Mouse (Mus musculus): Measurements from ENCODE around the gene Aldh1l1. TPM values are rescaled to one million over a fixed set of nuclear protein-coding genes. Genes with fewer than 3 reads are reported as not detected.

Gene Aldh1l1
- polyA plus RNA-seq, 1 experiment from 2014 or later, result 101 TPM

- Histone ChIP-seq H3K4me3 (ENCODE audit: low read length) (no peak overlapping the region), H3K4me2 (ENCODE audit: low read length) (no peak overlapping the region), H3K9me3 (ENCODE audit: control insufficient read depth, low read length) (no peaks in the 10 kb centered on the region), H3K9ac (ENCODE audit: low read depth, low read length) (no peak overlapping the region), H3K27ac (ENCODE audit: low read depth, low read length) (no peak overlapping the region), H3K36me3 (ENCODE audit: control insufficient read depth, insufficient read depth, low read length) (no peaks in the 10 kb centered on the region), H3K27me3 (replicated peaks; ENCODE audit: control insufficient read depth, insufficient read depth, low read length) (no peaks in the 10 kb centered on the region), H3K4me1 (ENCODE audit: control insufficient read depth, insufficient read depth, low read depth, low read length) (peaks cover 6% of the 10 kb centered on the region)
- ATAC-seq, result no peak
- WGBS, result 78% methylated on average over 3 of the region's 3 CpGs
Measured at GRCm38 (mm10) chr6:90494155-90494554, 7.9 kb downstream of the Aldh1l1 start.

DNA sequence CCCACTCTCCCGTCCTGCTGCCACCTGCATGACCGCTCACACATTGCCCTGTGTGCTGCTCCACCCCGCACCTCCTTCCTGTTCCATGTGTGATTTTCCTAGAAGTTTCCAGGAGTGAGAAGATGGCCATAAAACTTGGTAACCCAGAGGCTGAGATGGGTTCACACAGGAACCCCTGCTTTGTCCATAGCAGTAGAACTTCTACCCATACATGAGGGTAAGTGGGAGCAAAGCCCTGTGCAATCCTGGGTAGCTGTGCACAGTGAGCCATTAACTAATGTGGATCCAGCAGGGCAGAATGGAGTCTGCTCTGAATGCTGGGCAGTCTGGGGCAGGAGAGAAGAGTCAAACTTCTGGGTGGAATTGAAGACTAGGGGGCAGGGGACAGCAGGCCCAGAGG is 8.3 kb downstream of the Aldh1l1 start:
- Histone ChIP-seq H3K9me3 (ENCODE audit: control insufficient read depth, low read length) (no peaks in the 10 kb centered on the region), H3K9ac (ENCODE audit: low read depth, low read length) (no peak overlapping the region), H3K27me3 (replicated peaks; ENCODE audit: control insufficient read depth, insufficient read depth, low read length) (no peaks in the 10 kb centered on the region), H3K4me1 (ENCODE audit: control insufficient read depth, insufficient read depth, low read depth, low read length) (peaks cover 6% of the 10 kb centered on the region), H3K4me3 (ENCODE audit: low read length) (no peak overlapping the region), H3K4me2 (ENCODE audit: low read length) (no peak overlapping the region), H3K27ac (ENCODE audit: low read depth, low read length) (no peak overlapping the region; the same call in 1 of the 2 replicates), H3K36me3 (ENCODE audit: control insufficient read depth, insufficient read depth, low read length) (no peaks in the 10 kb centered on the region)
- WGBS, result 87% methylated on average over 3 of the region's 3 CpGs
- no peak for ATAC-seq

GRCm38 (mm10) chr6:90495282-90495912 is 9.2 kb downstream of the Aldh1l1 start:
- Histone ChIP-seq H3K9me3 (ENCODE audit: control insufficient read depth, low read length) (no peaks in the 10 kb centered on the region), H3K27me3 (replicated peaks; ENCODE audit: control insufficient read depth, insufficient read depth, low read length) (no peaks in the 10 kb centered on the region), H3K9ac (ENCODE audit: low read depth, low read length) (no peak overlapping the region), H3K4me1 (ENCODE audit: control insufficient read depth, insufficient read depth, low read depth, low read length) (peaks cover 6% of the 10 kb centered on the region), H3K27ac (ENCODE audit: low read depth, low read length) (no peak overlapping the region; the same call in 1 of the 2 replicates), H3K4me2 (ENCODE audit: low read length) (no peak overlapping the region), H3K4me3 (ENCODE audit: low read length) (no peak overlapping the region), H3K36me3 (ENCODE audit: control insufficient read depth, insufficient read depth, low read length) (no peaks in the 10 kb centered on the region)
- ATAC-seq, result peak; percentile 94
- WGBS, result 38% methylated on average over 6 of the region's 7 CpGs

DNA sequence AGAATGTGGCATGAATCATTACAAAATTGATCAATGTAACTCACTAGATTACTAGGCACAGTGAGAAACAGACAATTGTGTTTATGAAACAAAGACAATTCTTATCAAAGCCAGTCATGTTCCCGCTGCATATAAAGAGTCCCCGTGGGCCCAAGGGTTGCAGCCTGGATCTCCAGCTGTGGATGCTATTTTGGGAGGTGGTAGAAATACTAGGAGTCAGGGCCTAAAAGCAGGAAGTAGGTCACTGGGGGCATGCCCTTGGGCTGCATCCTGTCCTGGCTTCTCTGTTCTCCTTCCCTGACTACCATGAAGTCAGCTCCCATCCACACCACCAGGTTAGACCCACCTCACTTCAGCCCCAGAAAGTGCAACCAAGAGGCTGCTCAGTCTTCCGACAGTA is 10.0 kb downstream of the Aldh1l1 start:
- Histone ChIP-seq H3K9me3 (ENCODE audit: control insufficient read depth, low read length) (no peaks in the 10 kb centered on the region), H3K4me1 (ENCODE audit: control insufficient read depth, insufficient read depth, low read depth, low read length) (peaks cover under 1% of the 10 kb centered on the region), H3K4me3 (ENCODE audit: low read length) (no peak overlapping the region), H3K27me3 (replicated peaks; ENCODE audit: control insufficient read depth, insufficient read depth, low read length) (no peaks in the 10 kb centered on the region), H3K27ac (ENCODE audit: low read depth, low read length) (0 out of 2 replicates have a peak overlapping the region, but pooled peaks have one; percentile 13), H3K4me2 (ENCODE audit: low read length) (no peak overlapping the region), H3K9ac (ENCODE audit: low read depth, low read length) (no peak overlapping the region), H3K36me3 (ENCODE audit: control insufficient read depth, insufficient read depth, low read length) (no peaks in the 10 kb centered on the region)
- 59% methylated on average over 3 of the region's 3 CpGs for WGBS
- ATAC-seq, result no peak

GRCm38 (mm10) chr6:90499509-90499908 is 13.3 kb downstream of the Aldh1l1 start:
- Histone ChIP-seq H3K9me3 (ENCODE audit: control insufficient read depth, low read length) (no peaks in the 10 kb centered on the region), H3K27me3 (replicated peaks; ENCODE audit: control insufficient read depth, insufficient read depth, low read length) (no peaks in the 10 kb centered on the region), H3K36me3 (ENCODE audit: control insufficient read depth, insufficient read depth, low read length) (no peaks in the 10 kb centered on the region), H3K4me2 (ENCODE audit: low read length) (no peak overlapping the region), H3K27ac (ENCODE audit: low read depth, low read length) (no peak overlapping the region), H3K4me1 (ENCODE audit: control insufficient read depth, insufficient read depth, low read depth, low read length) (no peaks in the 10 kb centered on the region), H3K4me3 (ENCODE audit: low read length) (no peak overlapping the region), H3K9ac (ENCODE audit: low read depth, low read length) (no peak overlapping the region)
- no peak for ATAC-seq
- 76% methylated on average over 4 of the region's 4 CpGs for WGBS

DNA sequence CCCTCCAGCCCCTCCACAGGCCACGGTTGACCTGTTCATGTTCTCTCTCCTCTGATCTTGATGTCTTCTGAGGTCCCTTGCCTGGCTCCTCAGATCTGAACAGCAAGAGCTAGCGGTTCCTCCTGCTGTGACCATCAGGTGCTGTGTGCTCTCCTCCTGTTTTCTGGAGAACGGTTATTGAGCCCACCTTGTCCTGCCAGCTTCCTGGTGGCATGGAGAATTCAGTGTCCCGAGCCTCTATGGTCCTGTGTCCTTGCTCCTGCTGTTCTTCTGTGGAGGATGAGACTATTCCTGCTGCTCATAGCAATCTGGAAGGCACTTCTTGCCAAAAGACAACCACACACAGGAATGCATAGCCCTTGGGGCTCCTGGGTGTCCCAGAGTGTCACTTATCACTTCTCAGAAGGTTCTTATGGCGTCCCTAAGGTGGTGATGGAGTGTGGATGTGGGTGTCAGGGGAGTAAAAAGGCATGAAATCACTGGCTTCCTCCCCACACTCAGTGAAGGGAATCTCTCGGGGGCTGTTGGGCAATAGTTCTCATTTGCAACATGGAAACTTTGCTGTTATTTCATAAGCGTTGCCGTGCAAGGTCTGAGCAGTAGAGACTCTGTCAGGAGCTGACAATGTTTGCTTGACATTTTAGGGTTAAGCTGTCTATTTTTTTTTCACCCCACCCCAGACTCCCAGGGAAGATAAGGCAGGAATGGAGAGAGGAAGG is 15.2 kb downstream of the Aldh1l1 start:
- no peaks in the 10 kb centered on the region for H3K9me3 ChIP-seq (ENCODE audit: control insufficient read depth, low read length)
- H3K4me2 ChIP-seq (ENCODE audit: low read length), result no peak overlapping the region
- H3K9ac ChIP-seq (ENCODE audit: low read depth, low read length), result no peak overlapping the region
- H3K27me3 ChIP-seq (replicated peaks; ENCODE audit: control insufficient read depth, insufficient read depth, low read length), result no peaks in the 10 kb centered on the region
- 73% methylated on average over 8 of the region's 8 CpGs for WGBS
- no peaks in the 10 kb centered on the region for H3K36me3 ChIP-seq (ENCODE audit: control insufficient read depth, insufficient read depth, low read length)
- H3K27ac ChIP-seq (ENCODE audit: low read depth, low read length), result no peak overlapping the region
- ATAC-seq, result no peak
- H3K4me3 ChIP-seq (ENCODE audit: low read length), result no peak overlapping the region
- H3K4me1 ChIP-seq (ENCODE audit: control insufficient read depth, insufficient read depth, low read depth, low read length), result no peaks in the 10 kb centered on the region

DNA sequence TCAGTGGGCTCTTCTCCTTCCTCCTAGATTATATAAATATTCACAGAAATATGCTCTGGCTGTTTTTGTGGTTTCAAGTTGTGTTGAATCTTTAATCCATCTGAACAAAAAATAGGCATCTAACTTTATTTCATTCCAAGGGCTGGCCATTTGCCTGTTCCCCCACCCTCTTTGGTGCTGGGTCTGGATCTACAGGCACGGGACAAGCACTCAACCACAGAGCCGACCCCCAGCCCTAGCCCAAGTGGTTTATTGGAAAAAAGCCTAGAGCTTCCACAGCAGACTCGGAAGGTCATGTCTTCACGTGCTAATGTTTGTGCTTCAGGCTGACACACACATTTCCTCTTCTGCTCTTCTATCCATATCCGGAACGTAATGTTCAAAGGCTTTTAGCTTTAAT is 19.7 kb downstream of the Aldh1l1 start:
- no peak for ATAC-seq
- peak overlapping the region; percentile 77 for H3K27ac ChIP-seq (ENCODE audit: low read depth, low read length)

DNA sequence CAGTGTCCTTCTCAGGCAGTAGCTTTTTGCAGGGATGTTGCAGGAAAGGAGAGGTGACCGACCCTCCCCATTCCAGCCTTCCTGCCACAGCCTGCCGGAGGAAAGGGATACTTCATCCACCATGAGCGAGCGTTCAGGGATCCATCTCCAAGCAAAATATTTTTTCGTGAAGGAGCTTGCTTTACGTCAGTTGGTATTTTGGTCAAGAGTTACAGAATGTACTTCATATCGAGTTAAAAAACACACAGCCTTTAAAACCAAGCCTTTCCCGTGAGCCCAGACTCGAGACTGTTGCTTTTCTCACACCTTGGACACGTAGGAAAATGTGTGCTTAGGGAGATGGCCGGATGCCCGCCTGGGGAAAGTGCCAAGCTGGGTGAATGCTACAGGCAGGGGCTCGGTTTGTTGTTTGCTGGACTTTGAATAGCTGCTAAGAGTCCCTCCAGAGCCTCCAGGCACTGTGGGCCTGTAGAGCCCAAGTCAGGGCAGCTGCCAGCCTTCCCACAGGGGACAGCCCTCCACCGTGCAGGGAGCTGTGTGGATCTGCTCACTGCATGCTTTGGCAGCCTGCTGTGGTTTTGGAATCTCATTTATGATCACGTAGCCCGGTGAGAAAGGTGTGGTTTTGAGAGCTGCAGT is 20.6 kb downstream of the Aldh1l1 start:
- Histone ChIP-seq H3K9me3 (ENCODE audit: control insufficient read depth, low read length) (no peaks in the 10 kb centered on the region), H3K27me3 (replicated peaks; ENCODE audit: control insufficient read depth, insufficient read depth, low read length) (no peaks in the 10 kb centered on the region), H3K4me1 (ENCODE audit: control insufficient read depth, insufficient read depth, low read depth, low read length) (peaks cover 11% of the 10 kb centered on the region), H3K9ac (ENCODE audit: low read depth, low read length) (peak overlapping the region; percentile 35; the same call in 1 of the 2 replicates), H3K4me2 (ENCODE audit: low read length) (peak overlapping the region; percentile 7; the same call in 1 of the 2 replicates), H3K27ac (ENCODE audit: low read depth, low read length) (peak overlapping the region; percentile 77), H3K4me3 (ENCODE audit: low read length) (no peak overlapping the region), H3K36me3 (ENCODE audit: control insufficient read depth, insufficient read depth, low read length) (no peaks in the 10 kb centered on the region)
- WGBS, result 43% methylated on average over 16 of the region's 16 CpGs
- ATAC-seq, result peak; percentile 93

More for the DNA sequence above, 19.7 kb downstream of the Aldh1l1 start:
- no peak overlapping the region for H3K9ac ChIP-seq (ENCODE audit: low read depth, low read length)
- peaks cover 11% of the 10 kb centered on the region for H3K4me1 ChIP-seq (ENCODE audit: control insufficient read depth, insufficient read depth, low read depth, low read length)
- no peak overlapping the region for H3K4me3 ChIP-seq (ENCODE audit: low read length)
- 59% methylated on average over 6 of the region's 6 CpGs for WGBS
- H3K36me3 ChIP-seq (ENCODE audit: control insufficient read depth, insufficient read depth, low read length), result no peaks in the 10 kb centered on the region
- H3K9me3 ChIP-seq (ENCODE audit: control insufficient read depth, low read length), result no peaks in the 10 kb centered on the region
- H3K27me3 ChIP-seq (replicated peaks; ENCODE audit: control insufficient read depth, insufficient read depth, low read length), result no peaks in the 10 kb centered on the region
- no peak overlapping the region for H3K4me2 ChIP-seq (ENCODE audit: low read length)

DNA sequence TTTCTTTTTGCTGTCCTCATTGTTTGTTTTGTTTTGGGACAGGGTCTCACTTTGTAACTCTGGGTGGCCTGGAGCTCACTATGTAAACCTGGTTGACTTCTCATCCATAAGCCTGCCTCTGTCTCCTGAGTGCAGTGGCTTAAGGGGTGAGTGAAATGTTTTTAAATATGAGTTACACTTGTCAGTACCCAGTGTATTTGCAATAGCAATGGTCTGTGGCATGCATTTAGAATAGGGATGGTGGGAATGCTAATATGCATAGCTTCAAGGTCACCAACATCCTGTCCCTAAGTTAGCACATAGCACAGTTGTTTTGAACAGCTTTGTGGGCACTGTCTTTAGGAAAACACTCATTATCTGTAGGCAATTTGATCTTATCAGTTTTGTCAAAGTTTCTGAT is 21.2 kb downstream of the Aldh1l1 start:
- Histone ChIP-seq H3K4me3 (ENCODE audit: low read length) (no peak overlapping the region), H3K27me3 (replicated peaks; ENCODE audit: control insufficient read depth, insufficient read depth, low read length) (no peaks in the 10 kb centered on the region), H3K9me3 (ENCODE audit: control insufficient read depth, low read length) (no peaks in the 10 kb centered on the region), H3K36me3 (ENCODE audit: control insufficient read depth, insufficient read depth, low read length) (no peaks in the 10 kb centered on the region), H3K9ac (ENCODE audit: low read depth, low read length) (peak overlapping the region; percentile 35; the same call in 1 of the 2 replicates), H3K4me1 (ENCODE audit: control insufficient read depth, insufficient read depth, low read depth, low read length) (peaks cover 11% of the 10 kb centered on the region), H3K27ac (ENCODE audit: low read depth, low read length) (peak overlapping the region; percentile 77), H3K4me2 (ENCODE audit: low read length) (no peak overlapping the region)
- ATAC-seq, result no peak
